Mouse (Mus musculus) midbrain, postnatal 0 days (tissue): ENCODE data around the gene Tmem145. TPM values are rescaled to one million over a fixed set of nuclear protein-coding genes. Genes with fewer than 3 reads are reported as not detected.

Experiments used
- ATAC-seq: fragments of 200-750 bp; cut with Nextera tagmentation; 2 replicates; pipeline ENCODE4 v1.8.0; 2017; ENCODE audit warnings: moderate number of reproducible peaks, mild to moderate bottlenecking, moderate TSS enrichment, moderate library complexity; ENCODE audit not compliant: low FRiP score
- DNase-seq: peaks from one replicate; pipeline ENCODE4 v3.0.0-alpha.2; 2015; ENCODE audit warnings: low spot score
- H3K27ac ChIP-seq: fragments of 300-500 bp; sonication (generic); 2 replicates; pipeline ENCODE4 v1.5.1; 2014; ENCODE audit warnings: low read depth, mild to moderate bottlenecking, low read length, mixed read lengths
- H3K27me3 ChIP-seq: fragments of 300-500 bp; sonication (generic); 2 replicates; pipeline ENCODE4 v1.6.1; 2014; ENCODE audit warnings: low read length, control low read depth, mixed read lengths; ENCODE audit not compliant: insufficient read depth
- H3K36me3 ChIP-seq: fragments of 300-500 bp; sonication (generic); 2 replicates; pipeline ENCODE4 v1.6.1; 2014; ENCODE audit warnings: low read length, control low read depth, mixed read lengths; ENCODE audit not compliant: insufficient read depth
- H3K4me1 ChIP-seq: fragments of 300-500 bp; sonication (generic); 2 replicates; pipeline ENCODE4 v1.6.1; 2014; ENCODE audit warnings: mild to moderate bottlenecking, control low read depth, antibody characterized with exemption, low read length, mixed read lengths; ENCODE audit not compliant: insufficient read depth
- H3K4me2 ChIP-seq: fragments of 300-500 bp; sonication (generic); 2 replicates; pipeline ENCODE4 v1.6.1; 2014; ENCODE audit warnings: low read depth, mild to moderate bottlenecking, low read length, mixed read lengths; ENCODE audit not compliant: poor library complexity, severe bottlenecking
- H3K4me3 ChIP-seq: fragments of 300-500 bp; sonication (generic); 2 replicates; pipeline ENCODE4 v1.5.1; 2014; ENCODE audit warnings: low read depth, mild to moderate bottlenecking, low read length, moderate library complexity
- H3K9ac ChIP-seq: fragments of 300-500 bp; sonication (generic); replicated peaks from 2 replicates; pipeline ENCODE4 v1.6.1; 2014; ENCODE audit warnings: mild to moderate bottlenecking, low read length, moderate library complexity, mixed read lengths; ENCODE audit not compliant: poor library complexity, severe bottlenecking
- H3K9me3 ChIP-seq: fragments of 300-500 bp; sonication (generic); 2 replicates; pipeline ENCODE4 v1.6.1; 2016; ENCODE audit warnings: low read length, control low read depth
- CTCF ChIP-seq: IDR thresholded peaks from 2 replicates; pipeline ENCODE4 v1.5.1; 2016; ENCODE audit warnings: antibody characterized with exemption, mild to moderate bottlenecking
- WGBS: fragments of 180-500 bp; shearing (Covaris S2); extraction: QIAGEN DNeasy Blood & Tissue Kit; methylation state at CpG from one replicate; pipeline ENCODE4 v1.1.7; 2014; 5-methylcytosine and 5-hydroxymethylcytosine counted together
- polyA plus RNA-seq: library from polyadenylated mRNA; unstranded; fragments of >200 nt; fragmentation: Nextera tagmentation; extraction: Ambion mirVana; gene quantifications from 2 replicates; pipeline ENCODE4 v1.2.1, GENCODE M21; 2015
- total RNA-seq: library from RNA; depleted of rRNA; stranded (reverse); fragments of >200 nt; gene quantifications from 2 replicates; pipeline ENCODE4 v1.2.3, GENCODE M21; 2014

Tmem145 gene
- total and polyA plus RNA-seq, 2 experiments from 2014 or later: 105 to 143 TPM

GRCm38 (mm10) chr7:25279076-25279860, 26.6 kb upstream of the Tmem145 start:
- peak overlapping the region; percentile 99 for H3K27ac ChIP-seq
- ATAC-seq (peak; percentile 61), DNase-seq (peak; percentile 96)
- no peaks in the 10 kb centered on the region for H3K27me3 ChIP-seq
- H3K4me1 ChIP-seq: peaks cover 41% of the 10 kb centered on the region
- peak; percentile 56 for TF ChIP-seq CTCF
- peak overlapping the region; percentile 89 for H3K4me2 ChIP-seq
- WGBS: under 1% methylated on average over 34 of the region's 49 CpGs
- 0 out of 2 replicates have a peak, but pooled peaks cover 12% of the 10 kb centered on the region for H3K36me3 ChIP-seq
- H3K9me3 ChIP-seq: no peaks in the 10 kb centered on the region
- H3K9ac ChIP-seq: peak overlapping the region; percentile 77
- H3K4me3 ChIP-seq: peak overlapping the region; percentile 65

- Histone ChIP-seq H3K27ac (peak overlapping the region; percentile 99), H3K36me3 (peaks cover 9% of the 10 kb centered on the region; the same call in 1 of the 2 replicates), H3K4me2 (peak overlapping the region; percentile 89), H3K9me3 (no peaks in the 10 kb centered on the region), H3K4me1 (peaks cover 46% of the 10 kb centered on the region), H3K4me3 (peak overlapping the region; percentile 65), H3K27me3 (no peaks in the 10 kb centered on the region), H3K9ac (peak overlapping the region; percentile 77)
- 1% methylated on average over 6 of the region's 6 CpGs for WGBS
- no peak for DNase-seq
- ATAC-seq: no peak
- TF ChIP-seq CTCF: no peak
These were observed 25.8 kb upstream of the Tmem145 start for GRCm38 (mm10) chr7:25279861-25280791.

- Histone ChIP-seq H3K4me3 (peak overlapping the region; percentile 75), H3K9ac (peak overlapping the region; percentile 77; the same call in 1 of the 2 replicates), H3K4me1 (peaks cover 46% of the 10 kb centered on the region), H3K36me3 (peaks cover 15% of the 10 kb centered on the region), H3K27ac (peak overlapping the region; percentile 99), H3K9me3 (no peaks in the 10 kb centered on the region), H3K27me3 (no peaks in the 10 kb centered on the region), H3K4me2 (peak overlapping the region; percentile 89)
- WGBS: 17% methylated on average over 12 of the region's 12 CpGs
- ATAC-seq (no peak; the same call in 1 of the 2 replicates), DNase-seq (no peak)
- TF ChIP-seq CTCF: 0 out of 2 replicates have a peak, but pooled peaks have one; percentile 18
These were observed 24.7 kb upstream of the Tmem145 start for GRCm38 (mm10) chr7:25281166-25281733.

- 3% methylated on average over 46 of the region's 108 CpGs for WGBS
- no peak for TF ChIP-seq CTCF
- H3K4me1 ChIP-seq: peaks cover 46% of the 10 kb centered on the region
- H3K36me3 ChIP-seq: peaks cover 22% of the 10 kb centered on the region
- H3K4me2 ChIP-seq: peak overlapping the region; percentile 89
- H3K27ac ChIP-seq: peak overlapping the region; percentile 99
- H3K9me3 ChIP-seq: no peaks in the 10 kb centered on the region
- peak overlapping the region; percentile 75 for H3K4me3 ChIP-seq
- H3K9ac ChIP-seq: peak overlapping the region; percentile 72
- no peaks in the 10 kb centered on the region for H3K27me3 ChIP-seq
- ATAC-seq (peak; percentile 79), DNase-seq (peak; percentile 97)
These were observed 23.9 kb upstream of the Tmem145 start for GRCm38 (mm10) chr7:25281734-25282601.

- WGBS: under 1% methylated on average over 26 of the region's 36 CpGs
- H3K36me3 ChIP-seq: peaks cover 30% of the 10 kb centered on the region
- peaks cover 42% of the 10 kb centered on the region for H3K4me1 ChIP-seq
- peak overlapping the region; percentile 72 for H3K9ac ChIP-seq
- no peak for TF ChIP-seq CTCF
- peak overlapping the region; percentile 99 for H3K27ac ChIP-seq
- peak overlapping the region; percentile 75 for H3K4me3 ChIP-seq
- ATAC-seq (no peak), DNase-seq (peak; percentile 64)
- H3K4me2 ChIP-seq: peak overlapping the region; percentile 89
- H3K9me3 ChIP-seq: no peaks in the 10 kb centered on the region
- H3K27me3 ChIP-seq: no peaks in the 10 kb centered on the region
These were observed 23.1 kb upstream of the Tmem145 start for GRCm38 (mm10) chr7:25282731-25283211.
